Mouse (Mus musculus): ENCODE results near the gene Gm4871.
"Not testable (repeated sequence)": the region's sequence is repeated elsewhere in the genome, so short reads cannot be mapped to it uniquely, and the experiment has no call there.

Gene Gm4871

DNA sequence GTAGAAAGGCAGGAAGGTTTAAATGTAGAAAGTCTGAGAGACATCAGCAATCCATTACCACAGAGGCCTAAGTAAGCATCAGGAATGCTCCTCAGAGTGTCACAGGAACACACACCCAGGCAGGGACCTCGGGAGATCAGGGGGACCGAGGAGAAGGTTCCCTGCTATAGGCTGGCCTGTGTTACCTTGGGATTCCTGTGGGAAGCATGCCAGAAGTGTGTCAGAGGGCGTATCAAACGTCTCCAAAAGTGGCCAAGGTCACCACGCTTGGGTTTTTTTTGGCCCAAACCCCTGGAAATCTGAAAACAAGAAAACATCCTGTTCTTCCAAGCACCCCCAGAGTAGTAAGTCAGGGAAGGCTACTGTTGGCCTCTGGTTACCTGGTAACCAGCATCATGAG, at the start of gene Gm4871:
Gene Gm4871 (minus strand): TSS at position 364 of the 400 bp plus-strand sequence.
- not testable (repeated sequence) for DNase-seq (ENCODE audit: low read depth, low spot score)

DNA sequence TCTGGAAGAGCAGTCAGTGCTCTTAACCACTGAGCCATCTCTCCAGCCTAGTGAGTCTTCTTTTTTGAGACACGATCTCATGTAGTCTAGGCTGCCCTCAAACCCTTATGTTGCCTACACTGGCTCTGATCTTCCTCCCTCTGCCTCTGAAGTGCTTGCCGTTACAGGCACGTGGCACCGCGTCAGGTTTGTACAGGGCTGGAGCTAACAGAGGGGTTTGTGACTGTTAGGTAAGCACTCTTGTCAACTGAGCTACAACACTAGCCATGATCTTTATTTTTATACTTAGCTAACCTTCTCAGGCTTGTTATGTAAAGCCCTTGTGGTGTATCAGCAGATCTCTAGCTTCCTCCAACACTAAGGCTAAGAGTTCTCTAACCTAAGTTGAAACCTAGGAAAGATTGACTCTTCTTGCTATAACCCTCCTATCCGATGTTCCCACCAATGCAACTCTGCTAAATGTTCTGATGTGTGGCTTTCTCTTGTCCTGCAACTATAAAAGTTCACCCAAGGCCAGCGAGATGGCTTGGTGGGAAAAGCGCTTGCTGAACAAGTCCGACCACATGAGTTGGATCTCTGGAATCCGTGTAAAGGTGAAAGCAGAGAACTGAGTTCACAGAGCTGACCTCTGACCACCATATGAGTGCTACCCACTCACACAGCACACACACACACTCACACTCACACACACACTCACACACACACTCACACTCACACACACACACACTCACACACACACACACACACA, 49.5 kb upstream of the Gm4871 start:
- DNase-seq (ENCODE audit: low read depth, low spot score): no peak

DNA sequence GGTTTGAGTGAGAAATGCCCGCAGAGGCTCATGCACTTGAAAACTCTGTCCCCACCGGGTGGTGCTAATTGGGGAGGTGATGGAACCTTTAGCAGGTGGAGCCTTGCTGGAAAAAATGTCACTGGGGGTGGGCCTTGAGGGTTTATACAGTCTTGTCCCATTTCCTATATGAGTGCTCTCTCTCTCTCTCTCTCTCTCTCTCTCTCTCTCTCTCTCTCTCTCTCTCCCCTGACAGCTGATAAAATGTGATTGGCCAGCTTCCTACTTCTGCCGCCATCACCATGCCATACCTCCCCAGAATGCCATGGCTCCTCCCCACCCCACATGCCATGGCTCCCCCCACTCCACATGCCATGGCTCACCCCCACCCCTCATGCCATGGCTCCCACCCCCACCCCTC, 42.5 kb upstream of the Gm4871 start:
- DNase-seq (ENCODE audit: low read depth, low spot score): no peak

DNA sequence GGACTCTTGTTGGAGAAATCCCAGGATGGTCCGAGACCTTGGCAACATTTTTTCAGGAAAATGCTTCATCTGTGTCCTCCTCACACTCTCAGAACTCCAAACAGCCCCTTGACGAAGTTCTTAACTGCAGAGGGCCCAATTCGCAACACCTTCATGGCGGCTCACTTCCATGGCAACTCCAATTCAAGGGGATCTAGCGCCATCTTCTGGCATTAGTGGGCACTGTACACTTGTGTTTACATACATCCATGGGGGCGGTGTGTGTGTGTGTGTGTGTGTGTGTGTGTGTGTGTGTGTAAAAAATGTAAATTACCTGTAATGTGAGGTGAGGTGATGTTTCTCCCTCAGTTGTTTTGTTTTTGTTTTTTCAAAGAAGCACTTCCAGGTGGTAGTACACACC, 38.8 kb upstream of the Gm4871 start:
- DNase-seq (ENCODE audit: low read depth, low spot score): peak; percentile 89

DNA sequence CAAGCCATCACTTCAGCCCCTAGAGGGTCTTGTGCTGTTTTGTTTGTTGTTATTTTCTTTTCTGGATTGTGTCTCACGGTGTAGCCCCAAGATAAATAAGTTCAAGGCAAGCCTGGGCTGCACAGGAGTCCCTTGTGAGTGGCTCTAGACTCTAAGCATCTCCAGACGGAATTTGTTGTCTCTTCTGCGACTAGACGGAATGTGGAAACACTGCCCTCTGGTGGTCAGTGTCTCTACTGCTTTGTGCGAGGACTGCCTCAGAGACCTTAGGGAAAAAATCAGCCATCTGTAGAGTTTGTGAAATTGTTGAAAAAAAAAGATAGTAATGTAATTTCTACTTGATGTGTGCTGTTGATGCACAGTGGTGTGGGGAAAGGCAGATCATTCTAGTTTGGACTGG, 37.2 kb upstream of the Gm4871 start:
- peak; percentile 86 for DNase-seq (ENCODE audit: low read depth, low spot score)

DNA sequence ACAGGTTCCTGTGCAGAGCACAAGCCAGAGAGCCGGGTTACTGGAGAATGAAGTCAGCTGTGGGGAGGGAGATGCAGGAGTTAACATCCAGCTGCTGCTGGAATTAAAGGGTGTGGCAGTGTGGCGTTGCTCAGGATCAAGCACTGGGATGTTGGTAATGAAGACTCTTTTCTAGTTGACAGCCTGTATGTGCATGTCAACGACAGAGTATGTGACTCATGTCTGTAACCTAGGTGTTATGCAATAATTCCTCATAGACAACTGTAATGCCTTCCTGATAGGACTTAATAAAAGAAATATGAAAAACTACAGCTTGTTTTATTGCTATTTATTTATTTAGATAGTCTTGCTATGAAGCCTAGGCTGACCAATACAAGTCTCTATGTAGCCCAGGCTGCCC, 36.3 kb upstream of the Gm4871 start:
- no peak for DNase-seq (ENCODE audit: low read depth, low spot score)

DNA sequence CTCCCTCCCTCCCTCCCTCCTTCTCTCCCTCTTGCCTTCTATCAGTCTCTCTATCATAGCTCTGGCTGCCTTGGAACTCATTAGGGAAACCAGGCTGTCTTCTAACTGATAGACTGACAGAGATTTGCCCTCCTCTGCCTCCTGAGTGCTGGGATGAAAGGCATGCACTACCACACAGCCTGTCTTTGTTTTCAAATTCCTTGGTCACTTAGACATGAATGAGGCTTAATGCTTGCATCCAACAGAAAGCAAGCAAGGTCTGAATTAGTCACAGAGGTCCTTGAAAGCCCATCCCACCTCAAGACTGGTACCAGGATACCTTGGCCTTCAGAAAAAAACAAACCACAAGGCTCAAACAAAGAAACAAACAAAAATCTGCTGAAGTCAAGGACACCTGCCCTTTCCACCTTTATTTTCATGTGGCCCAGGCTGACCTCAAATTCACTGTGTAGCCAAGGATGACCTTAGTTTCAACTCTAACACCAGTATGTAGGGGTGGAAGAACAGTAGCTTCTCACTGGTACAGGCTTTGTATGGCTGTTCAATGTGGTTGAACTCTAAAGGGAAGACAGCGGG, 32.3 kb upstream of the Gm4871 start:
- peak; percentile 64 for DNase-seq (ENCODE audit: low read depth, low spot score)

DNA sequence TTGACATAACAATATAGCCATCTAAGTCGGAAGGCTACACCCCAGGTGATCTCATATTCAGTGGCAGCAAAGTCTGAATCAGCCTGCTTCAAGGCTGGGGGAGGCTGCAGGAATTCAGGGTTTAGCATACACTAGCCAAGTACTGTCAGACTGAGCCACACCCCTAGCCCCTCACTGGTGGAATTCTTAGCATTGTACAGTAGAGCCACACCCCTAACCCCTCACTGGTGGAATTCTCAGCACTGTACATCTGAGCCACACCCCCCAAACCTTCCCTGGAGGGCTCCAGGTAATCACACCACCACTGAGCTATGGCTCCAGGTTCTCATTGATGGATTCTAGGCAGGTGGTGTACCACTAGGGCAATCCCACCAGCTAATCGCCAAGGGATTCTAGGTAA, 27.0 kb upstream of the Gm4871 start:
- peak; percentile 91 for DNase-seq (ENCODE audit: low read depth, low spot score)

DNA sequence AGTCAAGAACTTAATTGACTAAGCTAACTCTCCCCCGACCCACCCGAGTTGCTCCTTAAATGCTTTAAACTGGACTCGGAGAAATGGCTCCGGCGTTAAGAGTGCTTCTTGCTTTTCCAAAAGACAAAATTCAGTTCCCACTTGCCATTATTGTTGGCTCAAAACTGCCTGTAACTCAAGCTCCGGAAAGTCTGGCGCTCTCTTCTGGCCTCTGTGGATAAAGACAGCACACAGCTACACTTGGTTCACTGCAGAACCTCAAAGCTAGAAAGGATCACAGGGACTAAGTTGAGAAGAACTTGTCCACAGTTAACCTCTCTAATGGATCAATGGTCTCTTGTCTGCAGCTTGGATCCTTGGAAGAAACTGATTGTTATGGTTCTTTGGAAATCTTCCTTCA, 26.2 kb upstream of the Gm4871 start:
- DNase-seq (ENCODE audit: low read depth, low spot score): peak; percentile 68

DNA sequence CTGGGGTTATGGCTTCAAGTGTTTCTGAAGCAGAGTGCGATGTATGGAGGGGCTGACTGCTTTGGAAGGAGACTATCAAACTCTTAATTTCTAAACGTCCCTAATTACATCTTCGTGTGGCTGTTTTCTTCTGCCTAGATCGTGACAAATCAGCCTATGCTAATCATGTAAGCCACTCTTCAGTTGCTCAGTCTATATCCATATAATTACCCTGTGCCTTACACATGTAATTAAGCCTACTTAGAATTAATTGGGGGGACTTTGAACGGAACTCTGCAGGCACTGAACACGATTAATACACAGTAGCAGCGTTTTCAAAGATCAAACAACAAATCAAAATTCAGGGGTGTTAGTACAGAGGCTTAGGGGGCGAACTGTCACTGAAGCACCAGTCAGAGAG, 25.4 kb upstream of the Gm4871 start:
- no peak for DNase-seq (ENCODE audit: low read depth, low spot score)

DNA sequence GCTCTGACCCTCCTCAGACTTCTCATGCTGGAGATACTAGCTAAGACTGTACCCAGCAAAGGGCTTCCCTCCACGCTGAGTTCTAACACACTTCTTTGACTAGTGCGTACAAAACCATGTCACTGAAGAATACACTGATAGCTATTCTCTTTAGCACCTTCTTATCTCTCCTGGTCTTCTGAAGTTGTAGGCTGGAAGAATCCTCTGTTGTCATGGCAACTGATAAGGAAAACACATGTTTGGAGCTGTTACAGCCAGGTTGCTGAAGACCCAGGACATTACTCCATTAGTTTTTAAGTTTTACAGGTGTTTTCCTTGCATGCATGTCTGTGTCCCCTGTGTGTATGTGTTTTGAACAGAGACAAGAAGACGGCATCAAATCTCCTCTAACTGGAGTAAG, 21.6 kb upstream of the Gm4871 start:
- not testable (repeated sequence) for DNase-seq (ENCODE audit: low read depth, low spot score)

DNA sequence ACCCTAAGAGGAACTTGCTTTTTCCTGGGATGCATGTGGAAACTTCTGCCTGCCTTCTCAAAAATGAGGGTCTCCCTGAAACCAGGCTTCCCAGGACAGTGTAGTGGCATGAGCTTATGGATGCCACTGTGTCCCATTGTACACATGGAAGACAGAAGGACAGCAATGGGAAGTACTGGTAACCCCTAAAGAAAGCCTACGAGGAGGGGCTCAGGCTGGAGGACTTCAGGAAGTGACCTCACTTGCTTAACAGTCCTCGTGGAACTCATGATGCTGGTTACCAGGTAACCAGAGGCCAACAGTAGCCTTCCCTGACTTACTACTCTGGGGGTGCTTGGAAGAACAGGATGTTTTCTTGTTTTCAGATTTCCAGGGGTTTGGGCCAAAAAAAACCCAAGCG, 10.1 kb upstream of the Gm4871 start, which contains the start of gene 1700018F24Rik:
Gene 1700018F24Rik (plus strand): TSS at position 301 of the 400 bp plus-strand sequence.
- DNase-seq (ENCODE audit: low read depth, low spot score): not testable (repeated sequence)

DNA sequence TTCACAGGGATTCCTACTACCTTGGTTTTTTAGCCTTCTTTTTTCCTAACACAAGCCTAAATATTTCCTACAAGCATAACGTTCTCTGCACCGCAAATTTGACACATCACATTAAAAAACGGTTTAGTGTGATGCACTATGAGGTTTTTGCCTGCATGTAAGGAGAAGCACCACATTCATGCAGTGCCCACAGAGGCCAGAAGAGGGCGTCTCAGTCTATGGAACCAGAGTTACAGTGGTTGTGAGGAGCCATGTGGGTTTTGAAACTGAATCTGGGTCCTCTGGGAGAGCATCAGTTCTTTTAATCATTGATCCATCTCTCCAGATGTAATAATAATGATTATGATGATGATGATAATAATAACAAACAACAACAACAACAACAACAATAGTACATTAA, 9.1 kb upstream of the Gm4871 start:
- peak; percentile 69 for DNase-seq (ENCODE audit: low read depth, low spot score)

DNA sequence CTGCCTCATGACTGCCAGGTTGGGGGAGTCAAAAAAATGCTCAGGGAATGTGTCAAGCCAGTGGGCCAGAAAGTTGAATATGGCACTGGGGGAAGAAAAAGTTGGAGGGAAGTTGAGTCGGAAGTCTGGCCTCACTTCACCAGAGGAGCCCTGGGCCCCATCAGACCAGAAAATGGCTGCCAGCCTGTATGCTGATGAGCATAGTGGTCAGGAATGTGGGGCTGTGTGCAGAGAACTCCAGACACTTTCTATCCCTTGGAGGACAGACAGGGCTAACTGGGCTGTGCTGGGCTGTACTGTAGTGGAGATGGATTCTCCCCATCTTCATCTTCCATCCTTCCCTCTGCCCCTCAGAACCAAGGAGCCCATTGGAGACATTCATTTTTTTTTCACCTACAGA, 2.1 kb downstream of the Gm4871 start:
- not testable (repeated sequence) for DNase-seq (ENCODE audit: low read depth, low spot score)

DNA sequence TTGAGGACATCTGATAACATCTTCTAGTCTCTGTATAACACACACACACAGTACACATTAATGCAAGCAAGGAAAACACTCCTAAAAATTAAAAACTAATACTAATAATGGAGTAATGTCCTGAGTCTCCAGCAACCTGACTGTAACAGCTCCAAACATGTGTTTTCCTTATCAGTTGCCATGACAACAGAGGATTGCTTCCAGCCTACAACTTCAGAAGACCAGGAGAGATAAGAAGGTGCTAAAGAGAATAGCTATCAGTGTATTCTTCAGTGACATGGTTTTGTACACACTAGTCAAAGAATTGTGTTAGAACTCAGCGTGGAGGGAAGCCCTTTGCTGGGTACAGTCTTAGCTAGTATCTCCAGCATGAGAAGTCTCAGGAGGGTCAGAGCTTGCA, 11.8 kb downstream of the Gm4871 start:
- not testable (repeated sequence) for DNase-seq (ENCODE audit: low read depth, low spot score)

DNA sequence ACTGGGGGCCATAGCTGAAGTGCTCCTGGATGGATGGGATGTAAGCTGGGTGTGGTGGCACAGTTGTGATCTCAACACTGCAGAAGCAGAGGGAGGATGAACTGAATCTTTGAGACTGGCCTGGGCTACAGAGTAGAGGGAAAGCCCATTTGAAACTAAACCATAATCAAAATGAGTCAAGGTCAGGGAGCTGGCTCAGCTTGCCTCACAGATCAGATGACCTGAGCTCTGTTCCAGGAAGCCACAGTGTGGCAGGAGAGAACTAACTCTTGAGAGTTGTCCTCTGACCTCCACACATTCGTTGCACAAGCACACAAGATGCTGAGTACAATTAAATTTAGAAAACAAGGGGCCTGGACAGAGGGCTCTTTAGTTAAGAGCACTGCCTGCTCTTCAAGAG, 12.3 kb downstream of the Gm4871 start:
- DNase-seq (ENCODE audit: low read depth, low spot score): not testable (repeated sequence)

DNA sequence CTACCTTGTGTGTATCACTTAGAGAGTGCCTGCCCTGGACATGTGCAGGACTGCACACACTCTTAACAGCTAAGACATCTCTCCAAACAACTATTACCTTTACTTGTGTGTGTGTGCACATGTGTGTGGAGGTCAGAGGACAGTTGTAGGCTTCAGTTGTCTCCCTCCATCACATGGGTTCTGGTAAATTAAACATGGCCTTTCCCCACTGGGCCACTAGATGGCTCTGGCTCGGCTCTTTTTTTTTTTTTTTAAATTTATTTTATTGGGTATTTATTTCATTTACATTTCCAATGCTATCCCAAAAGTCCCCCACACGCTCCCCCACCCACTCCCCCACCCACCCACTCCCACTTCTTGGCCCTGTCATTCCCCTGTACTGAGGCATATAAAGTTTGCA, 15.8 kb downstream of the Gm4871 start:
- DNase-seq (ENCODE audit: low read depth, low spot score): not testable (repeated sequence)

DNA sequence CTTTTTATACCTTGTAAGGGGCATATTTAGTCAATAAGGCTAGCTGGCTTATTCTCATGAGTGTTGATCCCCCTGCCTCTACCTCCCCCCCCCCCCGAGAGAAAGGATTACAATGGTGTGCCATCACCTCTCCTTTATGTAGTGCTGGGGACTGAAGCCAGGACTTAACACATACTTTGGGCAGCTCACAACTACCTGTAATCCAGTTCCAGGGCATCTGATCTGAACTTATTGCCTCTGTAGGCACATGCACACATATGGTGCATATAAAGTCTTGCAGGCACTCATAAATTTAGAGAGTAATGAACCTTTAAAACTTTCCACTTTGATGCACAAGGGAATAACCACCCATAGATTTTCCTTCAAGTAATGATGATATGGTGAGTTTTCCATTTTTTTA, 18.3 kb downstream of the Gm4871 start:
- no peak for DNase-seq (ENCODE audit: low read depth, low spot score)

DNA sequence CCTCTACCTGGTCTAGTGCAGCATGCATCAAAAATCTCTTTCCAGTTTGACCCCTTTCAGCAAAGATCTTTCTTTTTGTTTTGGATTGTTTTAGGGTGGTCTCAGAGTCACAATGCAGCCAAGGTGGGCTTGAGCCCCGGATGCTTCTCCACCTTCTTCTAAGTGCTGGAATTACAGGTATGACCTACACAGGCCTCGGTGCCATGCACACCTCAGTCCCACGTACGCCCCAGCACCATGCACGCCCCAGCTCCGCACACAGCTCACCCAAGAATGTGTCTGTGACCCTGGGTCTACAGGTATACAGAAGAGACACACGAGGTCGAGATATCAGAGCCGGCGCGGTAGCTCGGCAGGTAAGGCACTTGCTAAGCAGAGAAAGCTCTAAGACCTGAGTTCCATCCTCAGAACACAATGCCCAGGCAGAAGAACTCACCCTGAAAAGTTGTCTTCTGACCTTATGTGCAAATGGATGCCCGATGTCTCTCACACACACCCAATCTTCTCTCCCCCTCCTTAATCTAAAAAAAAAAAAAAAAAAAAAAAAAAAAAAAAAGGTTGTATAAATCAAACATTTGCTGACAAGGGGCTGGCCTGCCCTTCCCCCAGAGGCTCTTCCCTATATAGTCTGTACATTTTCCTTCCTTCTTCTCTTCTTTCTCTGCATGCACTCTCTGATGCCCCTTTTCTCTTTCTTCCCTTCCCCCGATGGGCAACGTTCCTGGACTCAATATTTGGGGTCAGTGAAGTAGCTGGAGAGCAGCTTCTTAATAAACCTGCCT, 23.5 kb downstream of the Gm4871 start:
- peak; percentile 2 for DNase-seq (ENCODE audit: low read depth, low spot score)

DNA sequence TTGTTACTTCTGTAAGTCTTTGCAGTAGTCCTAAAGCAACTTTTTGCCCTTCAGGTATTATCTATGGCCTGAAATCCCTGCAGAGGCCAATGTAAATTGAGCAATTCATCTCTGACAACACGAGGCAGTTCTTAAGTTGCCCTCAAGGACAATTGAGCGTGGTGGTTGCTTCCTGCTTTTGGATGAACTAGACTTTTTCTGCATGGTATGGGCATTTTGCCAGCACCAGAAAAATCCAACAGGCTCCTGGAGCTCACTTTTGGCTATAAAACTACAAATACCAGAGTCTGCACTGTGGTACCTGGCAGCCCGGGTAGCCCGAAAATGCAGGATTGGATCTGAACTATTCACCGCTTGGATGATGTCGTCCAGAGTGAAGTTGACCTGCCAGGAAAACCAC, 27.0 kb downstream of the Gm4871 start:
- no peak for DNase-seq (ENCODE audit: low read depth, low spot score)

DNA sequence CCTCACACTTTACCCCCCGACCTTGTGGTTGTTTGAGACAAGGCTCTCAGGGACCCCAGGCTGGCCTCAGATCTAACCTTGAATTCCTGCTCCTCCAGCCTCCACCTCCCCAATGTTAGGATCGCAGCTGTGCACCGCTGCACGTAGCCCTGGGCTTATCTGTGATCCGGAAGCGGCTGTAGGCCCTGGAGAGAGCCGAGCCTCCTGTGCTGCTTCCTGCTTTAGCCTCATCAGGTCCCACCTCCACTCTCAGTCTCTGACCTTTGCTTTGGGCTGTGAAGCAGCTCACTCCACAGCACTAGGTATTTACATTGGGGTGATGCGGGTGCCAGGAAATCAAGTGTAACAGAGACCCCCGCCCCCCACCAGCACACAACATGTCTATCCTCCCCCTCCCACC, 28.1 kb downstream of the Gm4871 start:
- DNase-seq (ENCODE audit: low read depth, low spot score): no peak

DNA sequence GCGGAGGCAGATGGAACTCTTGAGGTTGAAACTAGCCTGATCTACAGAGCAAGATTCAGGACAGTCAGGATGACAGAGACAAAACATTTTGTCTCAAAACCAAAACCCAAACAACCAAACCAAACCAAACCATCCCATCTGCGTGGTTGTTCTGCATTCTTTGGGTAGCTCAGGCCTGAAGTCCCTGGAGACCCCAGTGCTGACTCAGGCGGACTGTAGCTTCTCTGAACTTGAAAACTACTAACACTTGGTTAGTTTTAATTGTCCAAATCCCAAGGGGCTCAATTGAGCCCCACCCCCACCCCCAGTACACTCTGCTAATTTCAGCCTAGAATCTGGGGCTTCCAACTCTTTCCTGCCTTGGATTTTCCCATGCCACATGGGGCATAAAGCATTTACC, 29.2 kb downstream of the Gm4871 start:
- no peak for DNase-seq (ENCODE audit: low read depth, low spot score)

DNA sequence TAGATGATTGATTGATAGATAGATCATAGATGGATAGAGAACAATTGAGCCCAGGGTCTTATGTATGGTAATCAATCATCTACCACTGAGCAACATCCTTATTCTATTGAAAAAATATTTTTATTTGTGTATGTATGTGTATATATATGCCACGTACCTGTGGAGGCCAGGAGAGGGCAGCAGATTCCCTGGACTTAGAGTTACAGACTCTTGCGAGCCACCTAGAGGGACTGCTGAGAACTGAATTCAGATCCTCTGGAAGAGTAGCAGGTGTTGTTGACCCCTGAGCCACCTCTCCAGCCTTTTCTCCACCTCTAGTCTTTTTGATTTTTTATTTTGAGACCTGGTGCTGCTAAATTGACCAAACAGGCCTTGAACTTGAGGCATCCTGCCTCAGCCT, 34.1 kb downstream of the Gm4871 start:
- DNase-seq (ENCODE audit: low read depth, low spot score): peak; percentile 89
